Mouse (Mus musculus) hindbrain, embryonic 13.5 days (tissue): ENCODE data around the gene Brat1. TPM values are rescaled to one million over a fixed set of nuclear protein-coding genes. Genes with fewer than 3 reads are reported as not detected.
"Not testable (repeated sequence)": the region's sequence is repeated elsewhere in the genome, so short reads cannot be mapped to it uniquely, and the experiment has no call there.

ENCODE experiments used
- ATAC-seq: fragments of 200-750 bp; cut with Nextera tagmentation; 2 replicates; pipeline ENCODE4 v1.8.0; 2017; ENCODE audit warnings: moderate TSS enrichment; ENCODE audit not compliant: low FRiP score
- H3K27ac ChIP-seq: fragments of 300-500 bp; sonication (generic); 2 replicates; pipeline ENCODE4 v1.5.1; 2015; ENCODE audit warnings: inconsistent platforms, mild to moderate bottlenecking, moderate library complexity
- H3K27me3 ChIP-seq: fragments of 300-500 bp; sonication (generic); 2 replicates; pipeline ENCODE4 v1.6.1; 2015; ENCODE audit warnings: mild to moderate bottlenecking, inconsistent platforms
- H3K36me3 ChIP-seq: fragments of 300-500 bp; sonication (generic); 2 replicates; pipeline ENCODE4 v1.6.1; 2015; ENCODE audit warnings: mild to moderate bottlenecking, inconsistent platforms
- H3K4me1 ChIP-seq: fragments of 300-500 bp; sonication (generic); replicated peaks from 2 replicates; pipeline ENCODE4 v1.6.1; 2015; ENCODE audit warnings: inconsistent platforms
- H3K4me2 ChIP-seq: fragments of 300-500 bp; sonication (generic); 2 replicates; pipeline ENCODE4 v1.6.1; 2015; ENCODE audit warnings: inconsistent platforms, mild to moderate bottlenecking, moderate library complexity
- H3K4me3 ChIP-seq: fragments of 300-500 bp; sonication (generic); 2 replicates; pipeline ENCODE4 v1.5.1; 2015; ENCODE audit warnings: mild to moderate bottlenecking, inconsistent platforms
- H3K9ac ChIP-seq: fragments of 300-500 bp; sonication (generic); 2 replicates; pipeline ENCODE4 v1.6.1; 2015; ENCODE audit warnings: mild to moderate bottlenecking, inconsistent platforms
- H3K9me3 ChIP-seq: fragments of 300-500 bp; sonication (generic); 2 replicates; pipeline ENCODE4 v1.6.1; 2016; ENCODE audit warnings: inconsistent platforms
- WGBS: fragments of 180-500 bp; shearing (Covaris S2); methylation state at CpG from one replicate; pipeline ENCODE4 v1.1.7; 2015; 5-methylcytosine and 5-hydroxymethylcytosine counted together
- polyA plus RNA-seq: library from polyadenylated mRNA; unstranded; fragments of >200 nt; fragmentation: Nextera tagmentation; extraction: Ambion mirVana; gene quantifications from 2 replicates; pipeline ENCODE4 v1.2.1, GENCODE M21; 2015

Brat1 gene
- 22.9 and 23.7 TPM in 2 replicates for polyA plus RNA-seq

DNA sequence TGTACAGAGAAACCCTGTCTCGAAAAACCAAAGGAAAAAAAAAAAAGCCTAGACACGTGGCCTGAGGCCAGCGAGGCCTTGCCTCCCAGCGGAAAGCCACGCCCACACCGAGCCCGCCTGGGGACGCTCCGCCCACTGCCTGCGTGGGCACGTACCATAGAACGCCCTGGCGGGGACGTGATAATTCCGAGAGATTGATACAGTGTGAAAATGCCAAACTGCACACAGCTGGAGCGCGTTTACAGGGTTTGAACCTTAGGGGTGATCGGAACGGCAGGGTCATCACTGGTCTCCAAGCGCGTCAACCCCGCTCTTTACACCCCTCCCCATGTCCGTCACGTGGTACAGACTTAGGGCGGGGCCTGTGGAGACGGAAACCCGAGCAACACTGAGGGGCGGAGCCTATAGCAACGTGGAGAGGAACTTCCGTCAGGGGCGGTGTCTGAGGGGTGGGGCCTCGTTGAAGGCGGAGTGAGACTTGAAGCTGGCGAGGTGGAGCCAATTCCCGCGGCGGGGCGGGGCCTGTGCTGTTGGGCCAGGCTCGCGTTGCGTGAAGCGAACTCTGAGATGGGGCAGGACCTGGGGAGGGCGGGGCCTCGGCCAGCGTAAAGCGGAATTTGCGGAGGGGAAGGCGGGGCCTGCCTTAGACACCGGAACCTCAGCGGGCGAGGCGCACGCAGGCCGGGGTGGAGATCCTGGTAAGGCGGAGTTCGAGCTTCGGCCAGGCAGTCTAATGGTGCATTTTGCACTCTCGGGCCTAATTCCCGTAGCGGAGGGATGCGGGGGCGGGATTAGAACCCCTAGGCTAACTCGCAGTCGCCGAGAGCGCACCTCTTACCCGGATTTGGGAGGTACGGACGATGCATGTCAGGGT, at the start of gene Brat1:
Gene Brat1 (plus strand): TSS at position 634 of the 874 bp plus-strand sequence.
- H3K27ac ChIP-seq, result peak within 1 kb of the TSS; percentile 88
- peaks cover 52% of the 10 kb centered on the region for H3K4me1 ChIP-seq
- WGBS, result 0% methylated on average over 69 of the region's 69 CpGs
- peak within 1 kb of the TSS; percentile 84 for H3K4me2 ChIP-seq
- H3K27me3 ChIP-seq, result no peaks in the 10 kb centered on the region
- ATAC-seq, result peak; percentile 92
- peaks cover 20% of the 10 kb centered on the region; the same call in 1 of the 2 replicates for H3K36me3 ChIP-seq
- H3K9me3 ChIP-seq, result no peaks in the 10 kb centered on the region
- peak within 1 kb of the TSS; percentile 87 for H3K9ac ChIP-seq
- peak within 1 kb of the TSS; percentile 66 for H3K4me3 ChIP-seq

- Histone ChIP-seq H3K27me3 (no peaks in the 10 kb centered on the region), H3K27ac (peak overlapping the region; percentile 74), H3K4me2 (peak overlapping the region; percentile 18; the same call in 1 of the 2 replicates), H3K9me3 (no peaks in the 10 kb centered on the region), H3K36me3 (peaks cover 4% of the 10 kb centered on the region; the same call in 1 of the 2 replicates), H3K4me3 (no peak overlapping the region), H3K9ac (peak overlapping the region; percentile 40; the same call in 1 of the 2 replicates), H3K4me1 (peaks cover 52% of the 10 kb centered on the region)
- WGBS, result 24% methylated on average over 16 of the region's 16 CpGs
- ATAC-seq, result peak; percentile 87
Measured at GRCm38 (mm10) chr5:140659607-140660272, 45.1 kb upstream of the Brat1 start.

- no peak for ATAC-seq
- H3K36me3 ChIP-seq, result peaks cover 11% of the 10 kb centered on the region
- no peaks in the 10 kb centered on the region for H3K27me3 ChIP-seq
- H3K9me3 ChIP-seq, result no peaks in the 10 kb centered on the region
- H3K27ac ChIP-seq, result peak overlapping the region; percentile 74
- H3K4me2 ChIP-seq, result no peak overlapping the region
- no peak overlapping the region for H3K9ac ChIP-seq
- peaks cover 52% of the 10 kb centered on the region for H3K4me1 ChIP-seq
- H3K4me3 ChIP-seq, result no peak overlapping the region
- 64% methylated on average over 1 of the region's 1 CpGs for WGBS
Measured at GRCm38 (mm10) chr5:140660398-140660797, 44.4 kb upstream of the Brat1 start.

DNA sequence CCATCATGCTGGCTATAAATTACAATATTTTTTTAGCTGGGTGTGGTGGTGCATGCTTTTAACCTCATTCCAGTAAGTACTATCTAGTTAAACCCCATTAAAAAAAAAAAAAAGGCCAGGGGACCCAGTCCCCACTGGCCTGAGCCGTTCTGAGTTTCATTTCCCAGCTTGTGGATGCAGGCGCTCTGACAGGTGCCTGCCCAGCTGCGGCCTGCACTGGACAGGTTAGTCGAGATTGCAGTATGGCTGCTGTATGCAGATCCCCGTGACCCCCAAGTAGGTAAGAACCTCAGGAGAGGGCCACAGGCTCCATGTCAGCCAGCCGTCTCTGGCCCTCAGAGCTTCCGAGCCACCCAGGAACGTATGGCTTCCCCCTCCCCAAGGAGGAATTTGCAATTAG, 43.4 kb upstream of the Brat1 start:
- 73% methylated on average over 8 of the region's 8 CpGs for WGBS
- H3K9ac ChIP-seq, result no peak overlapping the region
- no peaks in the 10 kb centered on the region for H3K9me3 ChIP-seq
- H3K4me1 ChIP-seq, result peaks cover 52% of the 10 kb centered on the region
- H3K4me2 ChIP-seq, result no peak overlapping the region
- no peak for ATAC-seq
- H3K27me3 ChIP-seq, result no peaks in the 10 kb centered on the region
- H3K36me3 ChIP-seq, result peaks cover 19% of the 10 kb centered on the region
- no peak overlapping the region for H3K27ac ChIP-seq
- no peak overlapping the region for H3K4me3 ChIP-seq

GRCm38 (mm10) chr5:140661875-140662643, 42.8 kb upstream of the Brat1 start:
- Histone ChIP-seq H3K4me1 (peaks cover 52% of the 10 kb centered on the region), H3K4me3 (no peak overlapping the region), H3K27ac (no peak overlapping the region), H3K4me2 (no peak overlapping the region), H3K9me3 (no peaks in the 10 kb centered on the region), H3K9ac (no peak overlapping the region), H3K36me3 (peaks cover 21% of the 10 kb centered on the region), H3K27me3 (no peaks in the 10 kb centered on the region)
- 66% methylated on average over 12 of the region's 12 CpGs for WGBS
- ATAC-seq, result no peak

- peaks cover 29% of the 10 kb centered on the region for H3K36me3 ChIP-seq
- no peak overlapping the region for H3K4me2 ChIP-seq
- H3K9me3 ChIP-seq, result no peaks in the 10 kb centered on the region
- no peak overlapping the region for H3K9ac ChIP-seq
- no peak for ATAC-seq
- no peak overlapping the region for H3K4me3 ChIP-seq
- peaks cover 48% of the 10 kb centered on the region for H3K4me1 ChIP-seq
- no peaks in the 10 kb centered on the region for H3K27me3 ChIP-seq
- WGBS, result 70% methylated on average over 17 of the region's 17 CpGs
- 0 out of 2 replicates have a peak overlapping the region, but pooled peaks have one; percentile 12 for H3K27ac ChIP-seq
Measured at GRCm38 (mm10) chr5:140662741-140663592, 41.8 kb upstream of the Brat1 start.

DNA sequence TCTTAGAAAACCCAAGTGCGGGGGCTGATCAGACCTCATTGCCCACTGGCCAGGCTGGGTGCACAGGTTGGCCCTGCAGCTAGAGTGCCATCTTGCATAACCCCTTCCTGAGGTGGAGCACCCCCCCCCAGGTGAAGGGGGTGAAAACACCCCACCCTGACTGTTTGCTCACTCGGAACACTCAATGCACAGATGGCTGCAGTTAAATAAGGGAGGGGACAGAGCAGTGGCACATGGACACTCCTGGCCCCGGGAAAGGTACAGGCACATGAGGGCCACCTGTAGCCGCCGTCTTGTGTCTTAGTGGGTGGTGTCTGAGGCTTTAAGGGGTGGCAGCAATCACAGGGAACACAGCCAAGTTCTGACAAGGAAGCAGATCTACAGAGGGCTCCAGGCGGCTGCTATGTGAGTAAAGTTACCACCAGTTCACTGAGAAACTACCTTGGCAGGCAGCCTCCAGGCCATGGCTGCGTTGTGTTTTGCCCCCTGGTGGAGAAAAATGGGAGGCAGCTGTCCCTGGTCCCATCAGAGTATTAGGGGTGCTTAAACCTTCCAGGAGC, 41.1 kb upstream of the Brat1 start:
- no peak overlapping the region for H3K4me3 ChIP-seq
- ATAC-seq, result no peak
- peaks cover 36% of the 10 kb centered on the region for H3K36me3 ChIP-seq
- H3K9ac ChIP-seq, result no peak overlapping the region; the same call in 1 of the 2 replicates
- H3K4me1 ChIP-seq, result peaks cover 48% of the 10 kb centered on the region
- peaks cover 2% of the 10 kb centered on the region; the same call in 1 of the 2 replicates for H3K9me3 ChIP-seq
- 0 out of 2 replicates have a peak overlapping the region, but pooled peaks have one; percentile 12 for H3K27ac ChIP-seq
- no peaks in the 10 kb centered on the region for H3K27me3 ChIP-seq
- no peak overlapping the region for H3K4me2 ChIP-seq
- WGBS, result 66% methylated on average over 7 of the region's 7 CpGs

- Histone ChIP-seq H3K4me3 (no peak overlapping the region), H3K9me3 (peaks cover 7% of the 10 kb centered on the region; the same call in 1 of the 2 replicates), H3K27ac (no peak overlapping the region), H3K4me1 (peaks cover 9% of the 10 kb centered on the region; the same call in 1 of the 2 replicates), H3K27me3 (no peaks in the 10 kb centered on the region), H3K9ac (no peak overlapping the region), H3K4me2 (no peak overlapping the region), H3K36me3 (peaks cover 89% of the 10 kb centered on the region)
- no peak for ATAC-seq
- WGBS, result 91% methylated on average over 6 of the region's 6 CpGs
Measured at GRCm38 (mm10) chr5:140672115-140672514, 32.7 kb upstream of the Brat1 start.

DNA sequence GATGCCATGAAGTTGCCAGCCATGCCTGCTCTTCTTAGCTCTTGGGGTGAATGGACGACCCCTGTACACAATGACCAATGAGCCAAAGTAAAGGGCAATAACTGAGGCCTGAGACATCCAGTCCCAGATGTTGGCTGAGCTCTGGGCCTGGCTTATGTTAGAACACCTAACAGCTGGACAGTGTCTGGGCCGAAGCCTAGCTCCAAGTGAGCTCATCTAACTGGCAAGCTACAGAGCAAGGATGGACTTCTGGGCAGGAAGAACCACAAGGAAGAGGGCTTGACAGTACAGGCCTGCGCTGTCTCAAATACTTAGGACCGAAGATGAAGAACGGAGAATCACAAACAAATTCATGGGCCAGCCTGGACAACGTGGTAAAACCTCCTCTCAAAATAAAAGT, 32.2 kb upstream of the Brat1 start:
- peaks cover 89% of the 10 kb centered on the region for H3K36me3 ChIP-seq
- H3K9me3 ChIP-seq, ATAC-seq, H3K27ac ChIP-seq, H3K4me1 ChIP-seq, H3K4me2 ChIP-seq, H3K4me3 ChIP-seq, H3K27me3 ChIP-seq, H3K9ac ChIP-seq: not testable (repeated sequence)
- WGBS, result 90% methylated on average over 6 of the region's 6 CpGs

DNA sequence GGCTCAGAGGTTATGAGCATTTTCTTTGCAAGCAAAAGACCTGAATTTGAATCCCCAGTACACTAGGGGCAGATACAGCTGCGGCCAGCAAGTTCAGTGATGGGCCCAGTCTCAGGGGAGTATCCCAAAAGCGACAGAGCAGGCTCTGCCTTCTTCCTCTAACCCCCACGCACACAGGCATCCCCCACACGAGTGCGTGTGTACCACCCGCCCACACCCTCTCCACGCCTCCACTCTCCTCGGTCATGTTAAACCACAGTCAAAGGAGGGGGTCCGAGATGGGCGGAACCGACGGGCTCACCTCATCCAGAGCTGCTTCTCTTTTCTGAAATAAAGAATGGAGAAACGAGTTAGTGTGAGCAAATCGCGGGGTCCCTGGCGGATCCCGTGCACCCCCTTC, 30.8 kb upstream of the Brat1 start:
- peaks cover 91% of the 10 kb centered on the region for H3K36me3 ChIP-seq
- no peak for ATAC-seq
- no peak overlapping the region for H3K4me2 ChIP-seq
- WGBS, result 87% methylated on average over 17 of the region's 17 CpGs
- no peak overlapping the region for H3K4me3 ChIP-seq
- no peak overlapping the region for H3K27ac ChIP-seq
- H3K4me1 ChIP-seq, result peaks cover 9% of the 10 kb centered on the region; the same call in 1 of the 2 replicates
- no peaks in the 10 kb centered on the region for H3K27me3 ChIP-seq
- no peak overlapping the region for H3K9ac ChIP-seq
- 0 out of 2 replicates have a peak, but pooled peaks cover 1% of the 10 kb centered on the region for H3K9me3 ChIP-seq

- peaks cover 9% of the 10 kb centered on the region; the same call in 1 of the 2 replicates for H3K4me1 ChIP-seq
- no peak for ATAC-seq
- H3K4me2 ChIP-seq, result no peak overlapping the region
- no peak overlapping the region; the same call in 1 of the 2 replicates for H3K9ac ChIP-seq
- H3K36me3 ChIP-seq, result peaks cover 90% of the 10 kb centered on the region
- WGBS, result 78% methylated on average over 11 of the region's 11 CpGs
- no peaks in the 10 kb centered on the region for H3K27me3 ChIP-seq
- H3K27ac ChIP-seq, result peak overlapping the region; percentile 67
- H3K9me3 ChIP-seq, result no peaks in the 10 kb centered on the region
- no peak overlapping the region for H3K4me3 ChIP-seq
Measured at GRCm38 (mm10) chr5:140675079-140675478, 29.7 kb upstream of the Brat1 start.
